Mouse (Mus musculus): ENCODE measurements around the gene Gpr39. TPM values are rescaled to one million over a fixed set of nuclear protein-coding genes. Genes with fewer than 3 reads are reported as not detected.
A peak's percentile ranks its signal among the peaks of the same experiment; 100 is the strongest.

Gene Gpr39
- total RNA-seq, 2 experiments from 2014 or later = 0.12 to 0.30 TPM

DNA sequence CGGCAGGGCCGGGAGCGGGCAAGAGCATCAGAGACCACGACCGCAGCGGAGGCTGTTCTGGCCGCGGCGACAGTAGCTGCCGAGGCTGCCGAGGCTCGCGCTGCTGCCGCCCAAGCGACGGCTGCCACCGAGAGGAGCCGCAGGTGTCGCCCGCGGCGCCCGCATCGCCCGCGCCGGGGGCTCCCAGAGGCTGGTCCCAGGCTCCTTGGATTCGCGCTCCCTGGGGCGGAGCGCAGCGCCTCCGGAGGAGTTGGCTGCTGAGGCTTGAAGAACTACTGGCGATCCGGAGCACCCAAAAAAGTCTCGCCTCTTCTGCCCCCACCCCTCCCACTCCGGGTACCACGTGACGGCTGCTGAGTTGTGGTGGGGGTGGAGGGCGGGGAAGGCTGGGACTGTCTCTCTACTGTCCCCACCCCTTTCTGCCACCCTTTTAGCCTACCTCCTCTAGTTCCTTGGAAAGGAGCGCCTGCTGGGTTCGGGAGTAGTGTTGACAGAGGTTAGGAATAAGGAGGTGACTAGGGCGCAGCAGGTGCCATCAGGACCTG is 235.2 kb downstream of the Gpr39 start:
- intact Hi-C loops (cut with DNase I) = loop anchor here (5.0 kb wide), 1 partner anchor 520 kb away; no protein-coding TSS in a partner anchor
- DNase-seq (ENCODE audit: extremely low spot score in 1 of 2, low spot score in 2 of 2) = peak; percentile 23 to 60

DNA sequence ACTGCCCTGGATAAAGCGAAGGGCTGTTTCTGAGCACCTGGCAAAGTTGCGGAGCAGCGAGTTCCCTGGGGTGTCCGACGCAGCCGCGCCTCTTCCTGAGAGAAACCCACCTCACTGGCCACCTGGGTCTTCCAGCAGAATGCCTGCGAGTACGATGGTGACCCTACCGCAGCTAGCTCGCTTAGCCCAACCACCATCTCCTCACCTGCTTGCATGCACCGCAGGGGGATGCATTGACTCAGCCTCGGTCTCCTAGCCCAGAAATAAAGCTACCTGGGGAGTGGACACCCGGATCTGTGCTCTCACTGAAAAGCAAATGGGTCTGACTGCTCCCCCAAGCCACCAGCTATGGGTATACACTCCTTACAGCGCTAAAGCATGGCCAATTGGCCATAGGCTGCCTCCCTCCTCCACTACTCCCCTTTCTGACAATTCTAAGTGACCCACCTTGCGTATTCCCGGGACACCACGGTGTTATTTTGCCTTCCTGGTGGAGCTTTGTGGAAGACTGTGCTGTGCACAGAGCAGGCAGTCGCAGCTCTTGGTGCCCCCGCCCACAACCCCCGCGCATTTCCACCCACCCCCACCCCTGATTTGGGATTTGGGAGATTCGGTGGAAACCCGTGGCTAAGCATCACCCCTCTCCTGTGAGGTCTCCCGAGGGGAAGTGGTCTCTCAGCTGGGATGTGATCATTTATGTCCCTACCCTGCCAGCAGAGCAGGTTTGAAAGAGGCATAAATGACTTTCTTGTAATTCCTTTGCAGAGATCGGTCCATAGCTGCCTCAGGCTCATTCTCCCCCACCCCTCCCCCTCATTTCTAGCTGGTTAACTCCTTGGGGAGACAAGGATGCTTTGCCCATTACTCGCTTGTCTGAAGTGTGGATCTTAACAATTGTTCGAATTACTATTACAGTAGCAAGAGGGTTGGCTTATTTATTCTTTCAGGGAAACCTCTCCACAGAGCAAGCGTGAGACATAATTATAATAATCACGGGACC is 236.1 kb downstream of the Gpr39 start, which contains the start of gene Lypd1:
Lypd1 (minus strand) TSS at position 501 of the 1,000 bp plus-strand sequence.
- intact Hi-C loops (cut with DNase I) = loop anchor here (5.0 kb wide), 1 partner anchor 519 kb away; no protein-coding TSS in a partner anchor
- peak; percentile 5 to 25 for DNase-seq (ENCODE audit: extremely low spot score in 1 of 2, low spot score in 2 of 2)

GRCm38 (mm10) chr1:125920696-125921095 is 243.9 kb downstream of the Gpr39 start:
- intact Hi-C loops (cut with DNase I) = no loop called here
- no peak for DNase-seq (ENCODE audit: extremely low spot score in 1 of 2, low spot score in 2 of 2)

DNA sequence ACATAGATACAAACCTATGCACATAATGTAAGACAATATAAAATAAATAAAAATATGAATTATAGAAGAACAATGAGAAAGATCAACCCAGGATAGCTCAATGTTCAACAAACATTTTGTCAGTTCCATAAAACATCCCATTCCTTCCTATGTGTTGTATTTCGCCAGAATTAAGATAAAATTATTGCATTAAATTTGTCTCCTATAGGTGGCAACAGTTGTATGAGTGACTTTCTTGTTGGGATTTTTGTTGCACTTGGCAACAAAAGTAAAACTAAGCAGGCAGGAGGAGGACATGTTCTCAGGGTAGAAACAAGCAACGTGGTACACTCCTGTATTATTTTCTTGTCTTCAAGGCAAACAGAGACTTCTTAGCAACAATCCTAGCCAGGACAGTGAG is 246.3 kb downstream of the Gpr39 start:
- DNase-seq (ENCODE audit: extremely low spot score in 1 of 2, low spot score in 2 of 2) = no peak
- intact Hi-C loops (cut with DNase I) = no loop called here

Other genes with a start within 250 kb of the Gpr39 start
- 100 to 1,000 TPM; 257 to 265 TPM for gene Actr3, start 241.3 kb upstream of the Gpr39 start, total RNA-seq (2021)
- gene Slc35f5, start 116.4 kb upstream of the Gpr39 start, total RNA-seq (2021) = 10 to 100 TPM; 30.3 to 32.4 TPM
- 100 to 1,000 TPM; 141 to 168 TPM for gene Lypd1, start 236.1 kb downstream of the Gpr39 start, total RNA-seq (2021)